Mouse (Mus musculus) kidney, embryonic 14.5 days (tissue): ENCODE results near the gene Cela1. TPM values are rescaled to one million over a fixed set of nuclear protein-coding genes. Genes with fewer than 3 reads are reported as not detected.
A peak's percentile ranks its signal among the peaks of the same experiment; 100 is the strongest.

Experiments used
- ATAC-seq: fragments of 200-750 bp; cut with Nextera tagmentation; 2 replicates; pipeline ENCODE4 v1.8.0; 2017; ENCODE audit warnings: moderate number of reproducible peaks, mild to moderate bottlenecking, moderate TSS enrichment, moderate library complexity; ENCODE audit not compliant: low FRiP score, low TSS enrichment
- H3K27ac ChIP-seq: fragments of 300-500 bp; sonication (generic); 2 replicates; pipeline ENCODE4 v1.5.1; 2014; ENCODE audit warnings: low read depth, mild to moderate bottlenecking, low read length, moderate library complexity, mixed read lengths
- H3K27me3 ChIP-seq: fragments of 300-500 bp; sonication (generic); 2 replicates; pipeline ENCODE4 v1.6.1; 2014; ENCODE audit warnings: mild to moderate bottlenecking, low read length; ENCODE audit not compliant: control insufficient read depth, insufficient read depth
- H3K36me3 ChIP-seq: fragments of 300-500 bp; sonication (generic); 2 replicates; pipeline ENCODE4 v1.6.1; 2014; ENCODE audit warnings: low read length, mixed read lengths; ENCODE audit not compliant: control insufficient read depth, insufficient read depth
- H3K4me1 ChIP-seq: fragments of 300-500 bp; sonication (generic); 2 replicates; pipeline ENCODE4 v1.6.1; 2014; ENCODE audit warnings: low read length, mixed read lengths; ENCODE audit not compliant: control insufficient read depth, insufficient read depth
- H3K4me2 ChIP-seq: fragments of 300-500 bp; sonication (generic); replicated peaks from 2 replicates; pipeline ENCODE4 v1.6.1; 2014; ENCODE audit warnings: low read depth, mild to moderate bottlenecking, low read length
- H3K4me3 ChIP-seq: fragments of 300-500 bp; sonication (generic); 2 replicates; pipeline ENCODE4 v1.5.1; 2014; ENCODE audit warnings: mild to moderate bottlenecking, low read length
- H3K9ac ChIP-seq: fragments of 300-500 bp; sonication (generic); 2 replicates; pipeline ENCODE4 v1.6.1; 2014; ENCODE audit warnings: low read depth, mild to moderate bottlenecking, low read length, moderate library complexity
- H3K9me3 ChIP-seq: fragments of 300-500 bp; sonication (generic); 2 replicates; pipeline ENCODE4 v1.6.1; 2016; ENCODE audit warnings: low read length; ENCODE audit not compliant: control insufficient read depth
- WGBS: fragments of 180-500 bp; shearing (Covaris S2); extraction: QIAGEN DNeasy Blood & Tissue Kit; methylation state at CpG from one replicate; pipeline ENCODE4 v1.1.7; 2014; 5-methylcytosine and 5-hydroxymethylcytosine counted together
- polyA plus RNA-seq: library from polyadenylated mRNA; unstranded; fragments of >200 nt; fragmentation: Nextera tagmentation; extraction: Ambion mirVana; gene quantifications from 2 replicates; pipeline ENCODE4 v1.2.1, GENCODE M21; 2014

Gene Cela1
- 9.4 and 9.9 TPM in 2 replicates for polyA plus RNA-seq

- 64% methylated on average over 8 of the region's 8 CpGs for WGBS
- Histone ChIP-seq H3K4me3 (no peak within 1 kb of the TSS), H3K4me2 (peak within 1 kb of the TSS; percentile 19; the same call in 1 of the 2 replicates), H3K9me3 (peaks cover 11% of the 10 kb centered on the region), H3K36me3 (no peaks in the 10 kb centered on the region), H3K27me3 (no peaks in the 10 kb centered on the region), H3K4me1 (peaks cover 8% of the 10 kb centered on the region), H3K9ac (no peak within 1 kb of the TSS), H3K27ac (no peak within 1 kb of the TSS)
- ATAC-seq: no peak
Observed at GRCm38 (mm10) chr15:100687430-100687971, at the start of gene Cela1. Gene Cela1 (minus strand): TSS chr15:100687921.

GRCm38 (mm10) chr15:100735953-100736300, 48.2 kb upstream of the Cela1 start:
- ATAC-seq: no peak
- no peak overlapping the region for H3K4me2 ChIP-seq
- WGBS: 83% methylated on average over 9 of the region's 9 CpGs
- H3K27me3 ChIP-seq: peaks cover 9% of the 10 kb centered on the region
- no peak overlapping the region for H3K9ac ChIP-seq
- no peaks in the 10 kb centered on the region for H3K9me3 ChIP-seq
- H3K27ac ChIP-seq: no peak overlapping the region
- no peaks in the 10 kb centered on the region for H3K36me3 ChIP-seq
- H3K4me1 ChIP-seq: 0 out of 2 replicates have a peak, but pooled peaks cover 4% of the 10 kb centered on the region
- H3K4me3 ChIP-seq: no peak overlapping the region

- Histone ChIP-seq H3K9me3 (no peaks in the 10 kb centered on the region), H3K27me3 (peaks cover 14% of the 10 kb centered on the region), H3K9ac (no peak overlapping the region), H3K27ac (no peak overlapping the region), H3K4me3 (no peak overlapping the region), H3K36me3 (no peaks in the 10 kb centered on the region), H3K4me2 (no peak overlapping the region), H3K4me1 (0 out of 2 replicates have a peak, but pooled peaks cover 4% of the 10 kb centered on the region)
- ATAC-seq: no peak
- WGBS: 94% methylated on average over 14 of the region's 15 CpGs
Observed at GRCm38 (mm10) chr15:100735095-100735952, 47.6 kb upstream of the Cela1 start.

- Histone ChIP-seq H3K4me1 (peaks cover 15% of the 10 kb centered on the region), H3K36me3 (no peaks in the 10 kb centered on the region), H3K4me2 (no peak overlapping the region), H3K4me3 (no peak overlapping the region), H3K27ac (no peak overlapping the region), H3K9me3 (no peaks in the 10 kb centered on the region), H3K9ac (no peak overlapping the region), H3K27me3 (peaks cover 41% of the 10 kb centered on the region)
- 0 out of 2 replicates have a peak, but pooled peaks have one; percentile 70 for ATAC-seq
- 23% methylated on average over 5 of the region's 5 CpGs for whole genome bisulfite sequencing
Observed at GRCm38 (mm10) chr15:100732580-100732979, 44.9 kb upstream of the Cela1 start.

GRCm38 (mm10) chr15:100731081-100731480, 43.4 kb upstream of the Cela1 start:
- Histone ChIP-seq H3K27ac (no peak overlapping the region), H3K9ac (no peak overlapping the region), H3K4me3 (no peak overlapping the region), H3K36me3 (no peaks in the 10 kb centered on the region), H3K27me3 (peaks cover 52% of the 10 kb centered on the region), H3K9me3 (no peaks in the 10 kb centered on the region), H3K4me1 (peaks cover 15% of the 10 kb centered on the region), H3K4me2 (no peak overlapping the region)
- no peak for ATAC-seq
- WGBS: 56% methylated on average over 9 of the region's 9 CpGs

- H3K4me2 ChIP-seq: peak within 1 kb of the TSS; percentile 54
- 4% methylated on average over 54 of the region's 57 CpGs for WGBS
- H3K4me3 ChIP-seq: peak within 1 kb of the TSS; percentile 40
- H3K36me3 ChIP-seq: no peaks in the 10 kb centered on the region
- ATAC-seq: peak; percentile 63
- no peak within 1 kb of the TSS for H3K27ac ChIP-seq
- H3K9me3 ChIP-seq: no peaks in the 10 kb centered on the region
- H3K27me3 ChIP-seq: peaks cover 55% of the 10 kb centered on the region
- peak within 1 kb of the TSS; percentile 37 for H3K9ac ChIP-seq
- peaks cover 15% of the 10 kb centered on the region for H3K4me1 ChIP-seq
Observed at GRCm38 (mm10) chr15:100729281-100729985, 41.7 kb upstream of the Cela1 start, which contains the start of gene Galnt6. Gene Galnt6 (minus strand): TSS chr15:100729376.

GRCm38 (mm10) chr15:100728586-100728985, 40.9 kb upstream of the Cela1 start:
- no peak overlapping the region for H3K27ac ChIP-seq
- peaks cover 55% of the 10 kb centered on the region for H3K27me3 ChIP-seq
- no peak for ATAC-seq
- H3K4me2 ChIP-seq: peak overlapping the region; percentile 54
- peaks cover 19% of the 10 kb centered on the region for H3K4me1 ChIP-seq
- 28% methylated on average over 9 of the region's 9 CpGs for WGBS
- H3K36me3 ChIP-seq: no peaks in the 10 kb centered on the region
- H3K9me3 ChIP-seq: no peaks in the 10 kb centered on the region
- peak overlapping the region; percentile 40 for H3K4me3 ChIP-seq
- no peak overlapping the region for H3K9ac ChIP-seq

- H3K4me1 ChIP-seq: peaks cover 25% of the 10 kb centered on the region
- no peak for ATAC-seq
- 79% methylated on average over 11 of the region's 11 CpGs for WGBS
Observed at GRCm38 (mm10) chr15:100727834-100728233, 40.1 kb upstream of the Cela1 start.

More at GRCm38 (mm10) chr15:100727834-100728233, 40.1 kb upstream of the Cela1 start:
- Histone ChIP-seq H3K9me3 (no peaks in the 10 kb centered on the region), H3K36me3 (no peaks in the 10 kb centered on the region), H3K9ac (no peak overlapping the region), H3K4me3 (no peak overlapping the region), H3K4me2 (no peak overlapping the region), H3K27me3 (peaks cover 55% of the 10 kb centered on the region), H3K27ac (no peak overlapping the region)
